Mouse (Mus musculus) liver, adult 2 months (tissue): ENCODE measurements at regions not wholly inside any gene's neighbourhood (a gene's known extent, or its start where the extent isn't known, plus 50 kb on each side); places are given as distances from the start of the nearest gene placed in this dataset.

ENCODE experiments used
- CTCF ChIP-seq: fragments of 200-500 bp; IDR thresholded peaks from 2 replicates; pipeline ENCODE4 v1.5.1; 2011; ENCODE audit warnings: low read depth, low read length, control low read depth
- POLR2A ChIP-seq: fragments of 200-500 bp; IDR thresholded peaks from 2 replicates; pipeline ENCODE4 v1.6.1; 2011; ENCODE audit warnings: low read length, control low read depth; ENCODE audit not compliant: insufficient read depth; ENCODE audit errors: extremely low read depth

- TF ChIP-seq POLR2A (no peak), CTCF (no peak)
These were observed 352.8 kb downstream of the Dad1 start for GRCm38 (mm10) chr14:53901103-53901502.
